Comparison of ENCODE assay signal across 10 mouse cellular contexts in genomic region chr3:31237936-31238335, GRCm38 (mm10).
DNase-seq lines count a peak whose midpoint lies in the region; ATAC-seq and TF ChIP-seq lines count a peak whose summit lies in the region.
"Had no signal": no experiment of that assay in that cellular context is flagged by ENCODE, and none has a peak within 500 bp of the region (broad histone marks: within the 10 kb centered on the region; RNA-seq: fewer than 3 reads in every experiment).

No protein-coding gene starts in this region.

- 35% methylated on average over 3 of the region's 3 CpGs for WGBS in forebrain, postnatal 0 days
- 34% methylated on average over 3 of the region's 3 CpGs for WGBS in forebrain, embryonic 11.5 days
- WGBS in midbrain, embryonic 14.5 days, result 43% methylated on average over 3 of the region's 3 CpGs
- WGBS in midbrain, embryonic 16.5 days, result 31% methylated on average over 3 of the region's 3 CpGs
- WGBS in embryonic facial prominence, embryonic 11.5 days, result 28% methylated on average over 3 of the region's 3 CpGs
- WGBS in neural tube, embryonic 11.5 days, result 37% methylated on average over 3 of the region's 3 CpGs

- H3K36me3 ChIP-seq in forebrain, postnatal 0 days (ENCODE audit: insufficient read depth), result peaks cover 18% of the 10 kb centered on the region; the same call in 1 of the 2 replicates
- H3K36me3 ChIP-seq in forebrain, embryonic 11.5 days (ENCODE audit: control insufficient read depth, insufficient read depth, low read length), result no peaks in the 10 kb centered on the region
- H3K36me3 ChIP-seq in midbrain, embryonic 14.5 days (ENCODE audit: control insufficient read depth, insufficient read depth, low read length), result 0 out of 2 replicates have a peak, but pooled peaks cover 6% of the 10 kb centered on the region
- H3K36me3 ChIP-seq in midbrain, embryonic 16.5 days (ENCODE audit: control insufficient read depth, insufficient read depth, low read length), result peaks cover 17% of the 10 kb centered on the region; the same call in 1 of the 2 replicates
- no peaks in the 10 kb centered on the region for H3K36me3 ChIP-seq in embryonic facial prominence, embryonic 11.5 days (replicated peaks; ENCODE audit: control insufficient read depth, insufficient read depth, low read depth, low read length)
- H3K36me3 ChIP-seq in neural tube, embryonic 11.5 days (ENCODE audit: control insufficient read depth, insufficient read depth, low read length), result no peaks in the 10 kb centered on the region
- H3K36me3 ChIP-seq: embryonic facial prominence, embryonic 13.5 days had no signal

- H3K27me3 ChIP-seq in forebrain, postnatal 0 days (ENCODE audit: insufficient read depth, low read length), result no peaks in the 10 kb centered on the region
- no peaks in the 10 kb centered on the region for H3K27me3 ChIP-seq in forebrain, embryonic 11.5 days (ENCODE audit: control insufficient read depth, insufficient read depth, low read length)
- H3K27me3 ChIP-seq in midbrain, embryonic 14.5 days (ENCODE audit: control insufficient read depth, insufficient read depth, low read length), result no peaks in the 10 kb centered on the region
- H3K27me3 ChIP-seq in midbrain, embryonic 16.5 days (ENCODE audit: control insufficient read depth, insufficient read depth, low read depth, low read length), result no peaks in the 10 kb centered on the region
- no peaks in the 10 kb centered on the region for H3K27me3 ChIP-seq in embryonic facial prominence, embryonic 11.5 days (ENCODE audit: control insufficient read depth, insufficient read depth, low read length)
- no peaks in the 10 kb centered on the region for H3K27me3 ChIP-seq in neural tube, embryonic 11.5 days (ENCODE audit: control insufficient read depth, insufficient read depth, low read length)
- H3K27me3 ChIP-seq: embryonic facial prominence, embryonic 13.5 days had no signal

- no peak overlapping the region for H3K9ac ChIP-seq in forebrain, postnatal 0 days
- no peak overlapping the region for H3K9ac ChIP-seq in forebrain, embryonic 11.5 days (ENCODE audit: low read length)
- no peak overlapping the region for H3K9ac ChIP-seq in midbrain, embryonic 14.5 days (replicated peaks; ENCODE audit: low read length)
- no peak overlapping the region for H3K9ac ChIP-seq in midbrain, embryonic 16.5 days (ENCODE audit: low read depth, low read length)
- H3K9ac ChIP-seq in embryonic facial prominence, embryonic 11.5 days (replicated peaks; ENCODE audit: low read length), result no peak overlapping the region
- no peak overlapping the region for H3K9ac ChIP-seq in neural tube, embryonic 11.5 days (ENCODE audit: low read length)
- H3K9ac ChIP-seq: embryonic facial prominence, embryonic 13.5 days had no signal

- DNase-seq in forebrain, postnatal 0 days, result no peak
- DNase-seq in forebrain, embryonic 11.5 days (ENCODE audit: low spot score), result no peak
- peak; percentile 20 for DNase-seq in midbrain, embryonic 14.5 days
- DNase-seq in embryonic facial prominence, embryonic 11.5 days (ENCODE audit: low spot score), result peak; percentile 58
- DNase-seq in neural tube, embryonic 11.5 days (ENCODE audit: low spot score), result peak; percentile 45
- DNase-seq in c-Kit-positive CD71-positive TER-119-positive erythroid progenitor cells, embryonic 14.5 days (ENCODE audit: low spot score), result no peak
- DNase-seq in T-cell, adult 2 months (ENCODE audit: low spot score), result no peak

- peak; percentile 36 for TF ChIP-seq CTCF in forebrain, postnatal 0 days (IDR thresholded peaks at IDR 0.05; ENCODE audit: low read depth)

- H3K4me2 ChIP-seq in forebrain, postnatal 0 days (ENCODE audit: low read depth), result no peak overlapping the region
- no peak overlapping the region for H3K4me2 ChIP-seq in forebrain, embryonic 11.5 days (ENCODE audit: low read depth, low read length, severe bottlenecking)
- H3K4me2 ChIP-seq in midbrain, embryonic 14.5 days (ENCODE audit: low read length), result no peak overlapping the region
- no peak overlapping the region for H3K4me2 ChIP-seq in midbrain, embryonic 16.5 days (ENCODE audit: low read length)
- no peak overlapping the region for H3K4me2 ChIP-seq in embryonic facial prominence, embryonic 11.5 days (ENCODE audit: low read depth, low read length)
- H3K4me2 ChIP-seq in neural tube, embryonic 11.5 days (ENCODE audit: low read depth), result no peak overlapping the region
- H3K4me2 ChIP-seq: embryonic facial prominence, embryonic 13.5 days had no signal

- ATAC-seq in forebrain, postnatal 0 days, result no peak
- ATAC-seq in forebrain, embryonic 11.5 days (replicated peaks; ENCODE audit: low FRiP score), result no peak
- ATAC-seq in midbrain, embryonic 14.5 days (ENCODE audit: low FRiP score, low TSS enrichment), result no peak
- no peak for ATAC-seq in midbrain, embryonic 16.5 days
- ATAC-seq in embryonic facial prominence, embryonic 11.5 days (replicated peaks; ENCODE audit: insufficient number of reproducible peaks, low FRiP score, low TSS enrichment, low read depth), result no peak
- ATAC-seq in neural tube, embryonic 11.5 days (ENCODE audit: insufficient read depth, low FRiP score, low TSS enrichment), result no peak

- H3K27ac ChIP-seq in forebrain, postnatal 0 days (ENCODE audit: low read depth, low read length), result no peak overlapping the region
- no peak overlapping the region for H3K27ac ChIP-seq in forebrain, embryonic 11.5 days (ENCODE audit: low read depth, low read length)
- no peak overlapping the region for H3K27ac ChIP-seq in midbrain, embryonic 14.5 days (replicated peaks; ENCODE audit: low read depth, low read length)
- no peak overlapping the region for H3K27ac ChIP-seq in midbrain, embryonic 16.5 days (ENCODE audit: low read length)
- H3K27ac ChIP-seq in embryonic facial prominence, embryonic 11.5 days (replicated peaks; ENCODE audit: low read depth, low read length), result no peak overlapping the region
- H3K27ac ChIP-seq in neural tube, embryonic 11.5 days (ENCODE audit: low read depth, low read length), result no peak overlapping the region
- H3K27ac ChIP-seq: embryonic facial prominence, embryonic 13.5 days; macrophage had no signal

- no peaks in the 10 kb centered on the region for H3K9me3 ChIP-seq in forebrain, postnatal 0 days (ENCODE audit: low read length)
- no peaks in the 10 kb centered on the region for H3K9me3 ChIP-seq in forebrain, embryonic 11.5 days (ENCODE audit: control insufficient read depth, low read length)
- H3K9me3 ChIP-seq in midbrain, embryonic 14.5 days (ENCODE audit: control insufficient read depth, low read length), result no peaks in the 10 kb centered on the region
- no peaks in the 10 kb centered on the region for H3K9me3 ChIP-seq in midbrain, embryonic 16.5 days (replicated peaks; ENCODE audit: control insufficient read depth, low read length, poor library complexity, severe bottlenecking)
- no peaks in the 10 kb centered on the region for H3K9me3 ChIP-seq in embryonic facial prominence, embryonic 11.5 days (replicated peaks; ENCODE audit: control insufficient read depth, low read length)
- H3K9me3 ChIP-seq in neural tube, embryonic 11.5 days (ENCODE audit: control insufficient read depth, low read length), result no peaks in the 10 kb centered on the region; the same call in 1 of the 2 replicates
- H3K9me3 ChIP-seq: embryonic facial prominence, embryonic 13.5 days had no signal

- no peaks in the 10 kb centered on the region for H3K4me1 ChIP-seq in forebrain, postnatal 0 days (ENCODE audit: insufficient read depth)
- no peaks in the 10 kb centered on the region; the same call in 1 of the 2 replicates for H3K4me1 ChIP-seq in forebrain, embryonic 11.5 days (replicated peaks; ENCODE audit: control insufficient read depth, insufficient read depth, low read length)
- no peaks in the 10 kb centered on the region for H3K4me1 ChIP-seq in midbrain, embryonic 14.5 days (ENCODE audit: control insufficient read depth, insufficient read depth, low read length)
- H3K4me1 ChIP-seq in midbrain, embryonic 16.5 days (ENCODE audit: control insufficient read depth, insufficient read depth, low read length), result no peaks in the 10 kb centered on the region
- no peaks in the 10 kb centered on the region for H3K4me1 ChIP-seq in embryonic facial prominence, embryonic 11.5 days (ENCODE audit: control insufficient read depth, insufficient read depth, low read length)
- no peaks in the 10 kb centered on the region for H3K4me1 ChIP-seq in neural tube, embryonic 11.5 days (ENCODE audit: control insufficient read depth, insufficient read depth, low read length)

- H3K4me3 ChIP-seq in forebrain, postnatal 0 days (ENCODE audit: low read depth, low read length), result no peak overlapping the region
- H3K4me3 ChIP-seq in forebrain, embryonic 11.5 days (ENCODE audit: low read depth, low read length), result no peak overlapping the region
- H3K4me3 ChIP-seq in midbrain, embryonic 14.5 days (replicated peaks; ENCODE audit: low read depth, low read length), result no peak overlapping the region
- no peak overlapping the region for H3K4me3 ChIP-seq in midbrain, embryonic 16.5 days (ENCODE audit: low read depth, low read length)
- no peak overlapping the region for H3K4me3 ChIP-seq in embryonic facial prominence, embryonic 11.5 days (ENCODE audit: low read depth, low read length)
- no peak overlapping the region for H3K4me3 ChIP-seq in neural tube, embryonic 11.5 days (ENCODE audit: low read depth, low read length)
- H3K4me3 ChIP-seq: embryonic facial prominence, embryonic 13.5 days had no signal

Comparison
In these comparisons a context has a peak if more than half of its experiments do, and no peak if none do; other contexts are left out.
1. DNase-seq: peak in midbrain, embryonic 14.5 days (single experiment), embryonic facial prominence, embryonic 11.5 days (single experiment) and neural tube, embryonic 11.5 days (single experiment); none in forebrain, postnatal 0 days (single experiment), forebrain, embryonic 11.5 days (single experiment), c-Kit-positive CD71-positive TER-119-positive erythroid progenitor cells, embryonic 14.5 days (single experiment) and T-cell, adult 2 months (single experiment).